Mouse (Mus musculus): ENCODE results near the gene Fmnl2. TPM values are rescaled to one million over a fixed set of nuclear protein-coding genes. Genes with fewer than 3 reads are reported as not detected.

Gene Fmnl2
- polyA plus RNA-seq, 1 experiment: 2.6 TPM

GRCm38 (mm10) chr2:52900780-52901179 lies 43.1 kb downstream of the Fmnl2 start:
- H3K27me3 ChIP-seq (ENCODE audit: control insufficient read depth, insufficient read depth, insufficient read length): no peaks in the 10 kb centered on the region
- H3K79me2 ChIP-seq (ENCODE audit: control insufficient read depth, insufficient read depth): peaks cover 25% of the 10 kb centered on the region
- TF ChIP-seq CTCF (IDR thresholded peaks at IDR 0.05; ENCODE audit: control insufficient read depth, insufficient read depth, insufficient read length): no peak
- peaks cover 13% of the 10 kb centered on the region for H3K79me3 ChIP-seq (ENCODE audit: low read depth)
- H3K4me3 ChIP-seq (ENCODE audit: insufficient read depth, poor library complexity, severe bottlenecking): no peak overlapping the region
- no peak overlapping the region for H3ac ChIP-seq (ENCODE audit: control insufficient read depth, insufficient read length, low read depth)
- H3K36me3 ChIP-seq (ENCODE audit: control insufficient read depth, insufficient read depth): no peaks in the 10 kb centered on the region

DNA sequence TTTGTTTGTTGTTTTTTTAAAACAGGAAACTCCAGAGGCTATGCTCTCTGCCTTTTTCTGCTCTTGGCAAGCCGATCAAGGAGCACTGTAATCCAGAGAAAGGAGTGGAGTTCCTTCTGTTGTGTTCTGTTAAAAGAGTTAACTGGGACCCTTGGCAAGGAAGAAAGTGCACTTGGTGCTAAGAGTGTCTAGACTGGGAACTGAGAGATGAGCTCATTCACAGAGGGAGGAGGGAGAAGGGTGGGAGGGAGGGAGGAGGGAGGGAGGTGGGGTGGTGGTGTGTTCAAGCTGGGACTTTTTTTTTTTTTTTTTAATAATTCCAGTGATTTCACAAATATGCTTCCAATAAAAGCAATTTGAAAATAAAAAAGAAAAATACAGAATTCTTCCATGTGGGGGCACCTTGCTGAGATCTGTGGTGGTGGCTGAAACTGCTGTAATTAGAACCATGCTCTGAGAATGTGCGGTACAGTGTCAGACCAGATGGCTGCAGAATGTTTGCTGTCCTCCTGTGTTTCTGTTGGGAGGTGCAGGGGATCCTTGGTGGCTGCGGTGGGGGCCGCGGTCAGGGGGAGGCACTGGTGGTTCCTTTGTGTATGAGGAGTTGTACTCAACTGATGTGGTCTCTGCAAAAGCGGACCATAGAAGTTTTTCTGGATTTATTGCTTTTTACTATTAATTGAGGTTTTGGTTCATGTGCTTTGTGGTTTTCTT lies 43.8 kb downstream of the Fmnl2 start:
- H3K79me3 ChIP-seq (ENCODE audit: low read depth): peaks cover 11% of the 10 kb centered on the region
- H3K27me3 ChIP-seq (ENCODE audit: control insufficient read depth, insufficient read depth, insufficient read length): no peaks in the 10 kb centered on the region
- H3ac ChIP-seq (ENCODE audit: control insufficient read depth, insufficient read length, low read depth): no peak overlapping the region
- H3K4me3 ChIP-seq (ENCODE audit: insufficient read depth, poor library complexity, severe bottlenecking): no peak overlapping the region
- H3K36me3 ChIP-seq (ENCODE audit: control insufficient read depth, insufficient read depth): no peaks in the 10 kb centered on the region
- TF ChIP-seq MAX (IDR thresholded peaks at IDR 0.05) (no peak), FOSL1 (IDR thresholded peaks at IDR 0.05; ENCODE audit: insufficient read depth, low read length, poor library complexity, severe bottlenecking) (no peak), MYOG (IDR thresholded peaks at IDR 0.05; ENCODE audit: control insufficient read depth, extremely low read depth, insufficient read length) (no peak), MYOD1 (IDR thresholded peaks at IDR 0.05; ENCODE audit: control insufficient read depth, insufficient read length, low read depth) (no peak), CTCF (IDR thresholded peaks at IDR 0.05; ENCODE audit: control insufficient read depth, insufficient read depth, insufficient read length) (no peak), USF1 (IDR thresholded peaks at IDR 0.05; ENCODE audit: low read depth) (no peak), CEBPB (IDR thresholded peaks at IDR 0.05; ENCODE audit: low read depth) (no peak)
- peaks cover 25% of the 10 kb centered on the region for H3K79me2 ChIP-seq (ENCODE audit: control insufficient read depth, insufficient read depth)

DNA sequence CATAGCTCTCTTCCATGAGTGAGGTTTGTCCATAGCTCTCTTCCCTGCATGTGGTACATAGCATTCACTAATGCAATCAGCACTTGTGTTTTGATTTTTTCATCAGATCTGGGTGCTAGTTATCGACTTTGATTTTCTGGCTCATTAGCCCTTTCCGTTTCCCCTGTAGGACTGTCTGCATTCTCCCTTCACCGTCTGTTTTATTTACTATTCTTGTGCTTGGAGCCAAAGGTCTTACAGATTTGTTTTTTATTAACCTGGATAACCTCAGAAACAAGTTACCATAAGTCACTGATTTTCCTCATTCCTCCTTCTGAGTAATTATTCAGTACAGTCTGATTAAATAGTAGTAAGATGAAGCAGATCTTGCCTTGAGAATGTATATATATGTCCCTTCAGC lies 44.8 kb downstream of the Fmnl2 start:
- no peaks in the 10 kb centered on the region for H3K27me3 ChIP-seq (ENCODE audit: control insufficient read depth, insufficient read depth, insufficient read length)
- no peak overlapping the region for H3ac ChIP-seq (ENCODE audit: control insufficient read depth, insufficient read length, low read depth)
- TF ChIP-seq CEBPB (IDR thresholded peaks at IDR 0.05; ENCODE audit: low read depth) (no peak), CTCF (IDR thresholded peaks at IDR 0.05; ENCODE audit: control insufficient read depth, insufficient read depth, insufficient read length) (no peak), MYOG (IDR thresholded peaks at IDR 0.05; ENCODE audit: control insufficient read depth, extremely low read depth, insufficient read length) (no peak), USF1 (IDR thresholded peaks at IDR 0.05; ENCODE audit: low read depth) (no peak), MYOD1 (IDR thresholded peaks at IDR 0.05; ENCODE audit: control insufficient read depth, insufficient read length, low read depth) (no peak), MAX (IDR thresholded peaks at IDR 0.05) (no peak), FOSL1 (IDR thresholded peaks at IDR 0.05; ENCODE audit: insufficient read depth, low read length, poor library complexity, severe bottlenecking) (no peak)
- no peak overlapping the region for H3K4me3 ChIP-seq (ENCODE audit: insufficient read depth, poor library complexity, severe bottlenecking)
- H3K79me2 ChIP-seq (ENCODE audit: control insufficient read depth, insufficient read depth): peaks cover 28% of the 10 kb centered on the region
- peaks cover 11% of the 10 kb centered on the region for H3K79me3 ChIP-seq (ENCODE audit: low read depth)
- H3K36me3 ChIP-seq (ENCODE audit: control insufficient read depth, insufficient read depth): no peaks in the 10 kb centered on the region

- TF ChIP-seq USF1 (IDR thresholded peaks at IDR 0.05; ENCODE audit: low read depth): no peak
- no peak for TF ChIP-seq MYOD1 (IDR thresholded peaks at IDR 0.05; ENCODE audit: control insufficient read depth, insufficient read length, low read depth)
- TF ChIP-seq FOSL1 (IDR thresholded peaks at IDR 0.05; ENCODE audit: insufficient read depth, low read length, poor library complexity, severe bottlenecking): no peak
- no peak for TF ChIP-seq MYOG (IDR thresholded peaks at IDR 0.05; ENCODE audit: control insufficient read depth, extremely low read depth, insufficient read length)
- no peak for TF ChIP-seq MAX (IDR thresholded peaks at IDR 0.05)
- no peak for TF ChIP-seq CEBPB (IDR thresholded peaks at IDR 0.05; ENCODE audit: low read depth)
- no peak for TF ChIP-seq CTCF (IDR thresholded peaks at IDR 0.05; ENCODE audit: control insufficient read depth, insufficient read depth, insufficient read length)
- Histone ChIP-seq H3ac (ENCODE audit: control insufficient read depth, insufficient read length, low read depth) (no peak overlapping the region), H3K36me3 (ENCODE audit: control insufficient read depth, insufficient read depth) (no peaks in the 10 kb centered on the region), H3K79me3 (ENCODE audit: low read depth) (peaks cover 13% of the 10 kb centered on the region), H3K27me3 (ENCODE audit: control insufficient read depth, insufficient read depth, insufficient read length) (no peaks in the 10 kb centered on the region), H3K4me3 (ENCODE audit: insufficient read depth, poor library complexity, severe bottlenecking) (no peak overlapping the region), H3K79me2 (ENCODE audit: control insufficient read depth, insufficient read depth) (peaks cover 31% of the 10 kb centered on the region)
Observed at GRCm38 (mm10) chr2:52903228-52903963, 45.7 kb downstream of the Fmnl2 start.

DNA sequence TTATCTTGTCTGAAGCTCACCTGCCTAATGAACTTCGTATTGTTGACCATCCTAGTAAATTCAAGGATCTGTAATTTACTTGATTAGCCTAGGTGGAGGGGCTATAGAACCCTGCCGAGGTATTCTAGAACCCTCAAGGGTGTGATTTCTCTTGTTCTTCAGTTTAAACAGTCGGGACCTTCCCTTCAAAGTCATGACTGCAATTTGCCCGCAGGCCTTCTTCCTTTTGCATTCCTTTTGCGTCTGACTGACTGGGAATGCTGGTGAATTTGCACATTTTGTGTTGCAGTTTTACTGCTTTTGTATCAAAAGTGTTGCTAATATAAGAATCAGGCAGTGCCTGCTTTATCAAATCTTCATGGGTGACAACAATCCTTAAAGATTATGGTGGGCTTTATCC lies 46.9 kb downstream of the Fmnl2 start:
- no peaks in the 10 kb centered on the region for H3K27me3 ChIP-seq (ENCODE audit: control insufficient read depth, insufficient read depth, insufficient read length)
- peaks cover 13% of the 10 kb centered on the region for H3K79me3 ChIP-seq (ENCODE audit: low read depth)
- H3K79me2 ChIP-seq (ENCODE audit: control insufficient read depth, insufficient read depth): peaks cover 31% of the 10 kb centered on the region
- no peaks in the 10 kb centered on the region for H3K36me3 ChIP-seq (ENCODE audit: control insufficient read depth, insufficient read depth)
- no peak overlapping the region for H3ac ChIP-seq (ENCODE audit: control insufficient read depth, insufficient read length, low read depth)
- TF ChIP-seq MAX (IDR thresholded peaks at IDR 0.05): no peak
- TF ChIP-seq CTCF (IDR thresholded peaks at IDR 0.05; ENCODE audit: control insufficient read depth, insufficient read depth, insufficient read length): no peak
- no peak for TF ChIP-seq MYOD1 (IDR thresholded peaks at IDR 0.05; ENCODE audit: control insufficient read depth, insufficient read length, low read depth)
- no peak for TF ChIP-seq MYOG (IDR thresholded peaks at IDR 0.05; ENCODE audit: control insufficient read depth, extremely low read depth, insufficient read length)
- no peak for TF ChIP-seq FOSL1 (IDR thresholded peaks at IDR 0.05; ENCODE audit: insufficient read depth, low read length, poor library complexity, severe bottlenecking)
- no peak overlapping the region for H3K4me3 ChIP-seq (ENCODE audit: insufficient read depth, poor library complexity, severe bottlenecking)
